Mouse (Mus musculus): ENCODE results near the gene Gstm7. TPM values are rescaled to one million over a fixed set of nuclear protein-coding genes. Genes with fewer than 3 reads are reported as not detected.

Gstm7 gene
- 0.47 TPM in 1 of 2 replicates, not detected in the other for polyA plus RNA-seq (2012; ENCODE audit: low replicate concordance)

GRCm38 (mm10) chr3:107931670-107932069, at the start of gene Gstm7:
Gene Gstm7, minus strand, starts transcription at chr3:107931817.

GRCm38 (mm10) chr3:107968724-107969395, 37.2 kb upstream of the Gstm7 start, which contains the start of gene Gstm3:
Gene Gstm3, minus strand, starts transcription at chr3:107969283.

GRCm38 (mm10) chr3:107943239-107943990, 11.8 kb upstream of the Gstm7 start, which contains the start of gene Gstm6:
Gene Gstm6, minus strand, starts transcription at chr3:107943749.

GRCm38 (mm10) chr3:107895720-107896569, 35.7 kb downstream of the Gstm7 start, which contains the start of gene Gstm5:
Gene Gstm5, plus strand, starts transcription at chr3:107895821.

GRCm38 (mm10) chr3:107877005-107877404, 54.6 kb downstream of the Gstm7 start, which contains the start of gene Eps8l3:
Gene Eps8l3, plus strand, starts transcription at chr3:107877229.

Other genes with a start within 250 kb of the Gstm7 start
- gene Ahcyl1, start 235.3 kb downstream of the Gstm7 start, polyA plus RNA-seq (2012; ENCODE audit: low replicate concordance) = 9.8 and 10.9 TPM in 2 replicates
- gene Csf1, start 171.3 kb downstream of the Gstm7 start, polyA plus RNA-seq (2012; ENCODE audit: low replicate concordance) = 11.8 and 29.7 TPM in 2 replicates
- gene Eps8l3, start 54.6 kb downstream of the Gstm7 start, polyA plus RNA-seq (2012; ENCODE audit: low replicate concordance) = 0.07 TPM in 1 of 2 replicates, not detected in the other
- gene Gstm5, start 36.0 kb downstream of the Gstm7 start, polyA plus RNA-seq (2012; ENCODE audit: low replicate concordance) = 1.2 TPM in 1 of 2 replicates, not detected in the other
- not detected in 2 replicates for gene Gstm6, start 11.9 kb upstream of the Gstm7 start, polyA plus RNA-seq (2012; ENCODE audit: low replicate concordance)
- gene Gstm3, start 37.5 kb upstream of the Gstm7 start, polyA plus RNA-seq (2012; ENCODE audit: low replicate concordance) = not detected in 2 replicates
- gene Gstm2, start 54.6 kb upstream of the Gstm7 start, polyA plus RNA-seq (2012; ENCODE audit: low replicate concordance) = 0.15 TPM in 1 of 2 replicates, not detected in the other
- gene Gstm1, start 86.2 kb upstream of the Gstm7 start, polyA plus RNA-seq (2012; ENCODE audit: low replicate concordance) = 84.3 and 224 TPM in 2 replicates
- gene Gstm4, start 113.1 kb upstream of the Gstm7 start, polyA plus RNA-seq (2012; ENCODE audit: low replicate concordance) = 1.4 and 3.0 TPM in 2 replicates
- 39.0 and 70.0 TPM in 2 replicates for gene Ampd2, start 154.8 kb upstream of the Gstm7 start, polyA plus RNA-seq (2012; ENCODE audit: low replicate concordance)
- gene Gnat2, start 161.0 kb upstream of the Gstm7 start, polyA plus RNA-seq (2012; ENCODE audit: low replicate concordance) = 0.13 TPM in 1 of 2 replicates, not detected in the other
- 11.0 and 14.2 TPM in 2 replicates for gene Gnai3, start 214.3 kb upstream of the Gstm7 start, polyA plus RNA-seq (2012; ENCODE audit: low replicate concordance)
- 0.03 and 0.07 TPM in 2 replicates for gene Gpr61, start 223.1 kb upstream of the Gstm7 start, polyA plus RNA-seq (2012; ENCODE audit: low replicate concordance)